Mouse (Mus musculus) liver, embryonic 13.5 days (tissue): Measurements from ENCODE around the gene Cox5a. TPM values are rescaled to one million over a fixed set of nuclear protein-coding genes. Genes with fewer than 3 reads are reported as not detected.
A peak's percentile ranks its signal among the peaks of the same experiment; 100 is the strongest.

ENCODE experiments used
- ATAC-seq: fragments of 200-750 bp; cut with Nextera tagmentation; 2 replicates; pipeline ENCODE4 v1.8.0; 2017; ENCODE audit warnings: low read depth, mild to moderate bottlenecking, moderate number of reproducible peaks, moderate library complexity
- DNase-seq: peaks from one replicate; pipeline ENCODE4 v3.0.0; 2022
- H3K27ac ChIP-seq: fragments of 300-500 bp; sonication (generic); 2 replicates; pipeline ENCODE4 v1.5.1; 2015; ENCODE audit warnings: moderate library complexity, mild to moderate bottlenecking, inconsistent platforms
- H3K27me3 ChIP-seq: fragments of 300-500 bp; sonication (generic); 2 replicates; pipeline ENCODE4 v1.6.1; 2015; ENCODE audit warnings: mild to moderate bottlenecking, inconsistent platforms
- H3K36me3 ChIP-seq: fragments of 300-500 bp; sonication (generic); 2 replicates; pipeline ENCODE4 v1.6.1; 2015; ENCODE audit warnings: mild to moderate bottlenecking, inconsistent platforms
- H3K4me1 ChIP-seq: fragments of 300-500 bp; sonication (generic); replicated peaks from 2 replicates; pipeline ENCODE4 v1.6.1; 2015; ENCODE audit warnings: inconsistent platforms
- H3K4me2 ChIP-seq: fragments of 300-500 bp; sonication (generic); 2 replicates; pipeline ENCODE4 v1.6.1; 2015; ENCODE audit warnings: inconsistent platforms, mild to moderate bottlenecking, moderate library complexity
- H3K4me3 ChIP-seq: fragments of 300-500 bp; sonication (generic); replicated peaks from 2 replicates; pipeline ENCODE4 v1.5.1; 2015; ENCODE audit warnings: mild to moderate bottlenecking, inconsistent platforms
- H3K9ac ChIP-seq: fragments of 300-500 bp; sonication (generic); 2 replicates; pipeline ENCODE4 v1.6.1; 2015; ENCODE audit warnings: mild to moderate bottlenecking, inconsistent platforms
- H3K9me3 ChIP-seq: fragments of 300-500 bp; sonication (generic); replicated peaks from 2 replicates; pipeline ENCODE4 v1.6.1; 2016; ENCODE audit warnings: inconsistent platforms
- WGBS: fragments of 180-500 bp; shearing (Covaris S2); methylation state at CpG from one replicate; pipeline ENCODE4 v1.1.7; 2015; ENCODE audit not compliant: insufficient replicate concordance; 5-methylcytosine and 5-hydroxymethylcytosine counted together
- polyA plus RNA-seq: library from polyadenylated mRNA; unstranded; fragments of >200 nt; fragmentation: Nextera tagmentation; extraction: Ambion mirVana; gene quantifications from 2 replicates; pipeline ENCODE4 v1.2.1, GENCODE M21; 2015

Cox5a gene
- polyA plus RNA-seq, 1 experiment from 2014 or later = 412 TPM

GRCm38 (mm10) chr9:57504381-57504700 lies 16.7 kb upstream of the Cox5a start:
- ATAC-seq (no peak), DNase-seq (no peak)
- WGBS = 1% methylated on average over 34 of the region's 34 CpGs
- Histone ChIP-seq H3K9me3 (no peaks in the 10 kb centered on the region), H3K27me3 (peaks cover 88% of the 10 kb centered on the region), H3K4me2 (peak overlapping the region; percentile 69), H3K9ac (peak overlapping the region; percentile 9; the same call in 1 of the 2 replicates), H3K27ac (no peak overlapping the region), H3K4me1 (peaks cover 45% of the 10 kb centered on the region), H3K4me3 (peak overlapping the region; percentile 50), H3K36me3 (no peaks in the 10 kb centered on the region)

GRCm38 (mm10) chr9:57504891-57505290 lies 16.2 kb upstream of the Cox5a start:
- ATAC-seq = no peak

GRCm38 (mm10) chr9:57505700-57506099 lies 15.4 kb upstream of the Cox5a start:
- H3K9ac ChIP-seq = no peak overlapping the region
- ATAC-seq = peak; percentile 99
- DNase-seq = peak; percentile 86

More at GRCm38 (mm10) chr9:57504891-57505290, 16.2 kb upstream of the Cox5a start:
- WGBS = 39% methylated on average over 10 of the region's 10 CpGs
- DNase-seq = no peak
- H3K27ac ChIP-seq = no peak overlapping the region
- H3K4me1 ChIP-seq = peaks cover 48% of the 10 kb centered on the region
- no peaks in the 10 kb centered on the region for H3K36me3 ChIP-seq
- no peaks in the 10 kb centered on the region for H3K9me3 ChIP-seq
- peak overlapping the region; percentile 69 for H3K4me2 ChIP-seq
- peaks cover 85% of the 10 kb centered on the region for H3K27me3 ChIP-seq
- H3K4me3 ChIP-seq = peak overlapping the region; percentile 50; the same call in 1 of the 2 replicates
- H3K9ac ChIP-seq = no peak overlapping the region

GRCm38 (mm10) chr9:57510577-57510976 lies 10.5 kb upstream of the Cox5a start:
- Histone ChIP-seq H3K36me3 (no peaks in the 10 kb centered on the region), H3K4me1 (peaks cover 25% of the 10 kb centered on the region), H3K27ac (no peak overlapping the region), H3K27me3 (peaks cover 43% of the 10 kb centered on the region), H3K9me3 (no peaks in the 10 kb centered on the region), H3K4me3 (no peak overlapping the region), H3K9ac (no peak overlapping the region), H3K4me2 (no peak overlapping the region)
- WGBS = 37% methylated on average over 2 of the region's 2 CpGs
- DNase-seq (no peak), ATAC-seq (no peak)

More at GRCm38 (mm10) chr9:57505700-57506099, 15.4 kb upstream of the Cox5a start:
- Histone ChIP-seq H3K4me1 (peaks cover 52% of the 10 kb centered on the region), H3K36me3 (no peaks in the 10 kb centered on the region), H3K27ac (0 out of 2 replicates have a peak overlapping the region, but pooled peaks have one; percentile 18), H3K4me2 (peak overlapping the region; percentile 37), H3K9me3 (no peaks in the 10 kb centered on the region), H3K4me3 (0 out of 2 replicates have a peak overlapping the region, but pooled peaks have one; percentile 7), H3K27me3 (peaks cover 85% of the 10 kb centered on the region)
- WGBS = under 1% methylated on average over 8 of the region's 8 CpGs

GRCm38 (mm10) chr9:57517113-57517512 lies 4.0 kb upstream of the Cox5a start:
- Histone ChIP-seq H3K9ac (no peak overlapping the region), H3K36me3 (no peaks in the 10 kb centered on the region), H3K27ac (no peak overlapping the region), H3K9me3 (no peaks in the 10 kb centered on the region), H3K4me3 (no peak overlapping the region), H3K4me2 (no peak overlapping the region), H3K27me3 (peaks cover 6% of the 10 kb centered on the region; the same call in 1 of the 2 replicates), H3K4me1 (peaks cover 11% of the 10 kb centered on the region)
- DNase-seq = peak; percentile 51
- 4% methylated on average over 3 of the region's 3 CpGs for WGBS
- ATAC-seq = no peak

GRCm38 (mm10) chr9:57520375-57521055 lies 559 bp upstream of the Cox5a start:
- peak; percentile 10 for ATAC-seq
- Histone ChIP-seq H3K27me3 (no peaks in the 10 kb centered on the region), H3K27ac (peak overlapping the region; percentile 64), H3K4me1 (peaks cover 43% of the 10 kb centered on the region), H3K36me3 (no peaks in the 10 kb centered on the region), H3K4me2 (peak overlapping the region; percentile 82), H3K9ac (peak overlapping the region; percentile 69), H3K9me3 (no peaks in the 10 kb centered on the region), H3K4me3 (peak overlapping the region; percentile 93)
- WGBS = 26% methylated on average over 16 of the region's 16 CpGs
- DNase-seq = no peak

DNA sequence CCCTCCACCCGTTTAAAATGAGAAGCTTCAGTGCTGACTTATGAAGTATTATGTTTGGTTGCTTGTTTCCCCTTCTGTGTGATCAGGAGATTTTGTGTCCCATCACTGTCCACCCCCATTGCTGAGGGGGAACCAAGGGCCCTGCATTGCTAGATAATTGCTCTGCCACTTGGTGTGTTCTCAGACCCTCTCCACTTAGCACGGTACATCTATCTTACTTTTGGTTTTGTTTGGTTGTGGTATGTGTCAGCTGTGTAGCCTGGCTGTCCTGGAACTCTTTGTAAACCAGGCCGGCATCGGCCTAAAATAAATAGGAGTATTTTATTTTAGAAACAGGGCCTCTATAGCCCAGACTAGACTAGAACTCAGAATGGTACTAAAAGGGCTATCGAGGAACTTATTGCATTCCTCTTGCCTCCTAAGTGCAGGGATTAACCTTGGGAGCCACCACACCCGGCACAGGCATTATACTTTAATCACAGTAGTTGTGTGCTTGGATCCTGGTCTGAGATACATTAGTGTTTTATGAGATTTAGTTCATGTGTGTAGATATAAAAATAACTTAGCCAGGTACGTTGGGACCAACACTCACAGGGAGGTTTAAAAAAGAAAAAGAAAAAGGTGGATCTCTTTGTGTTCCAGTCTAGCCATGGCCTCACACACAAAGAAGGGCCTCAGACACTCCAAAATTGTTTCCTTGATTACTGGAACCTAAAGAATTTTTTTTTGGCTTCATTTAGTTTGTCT lies 1.2 kb downstream of the Cox5a start:
- WGBS = 30% methylated on average over 7 of the region's 7 CpGs
- DNase-seq (no peak), ATAC-seq (no peak)
- H3K9ac ChIP-seq = peak overlapping the region; percentile 98
- H3K27me3 ChIP-seq = no peaks in the 10 kb centered on the region
- peak overlapping the region; percentile 93 for H3K4me3 ChIP-seq
- H3K4me2 ChIP-seq = peak overlapping the region; percentile 82
- peaks cover 55% of the 10 kb centered on the region for H3K4me1 ChIP-seq
- H3K36me3 ChIP-seq = no peaks in the 10 kb centered on the region
- no peaks in the 10 kb centered on the region for H3K9me3 ChIP-seq
- peak overlapping the region; percentile 97 for H3K27ac ChIP-seq

DNA sequence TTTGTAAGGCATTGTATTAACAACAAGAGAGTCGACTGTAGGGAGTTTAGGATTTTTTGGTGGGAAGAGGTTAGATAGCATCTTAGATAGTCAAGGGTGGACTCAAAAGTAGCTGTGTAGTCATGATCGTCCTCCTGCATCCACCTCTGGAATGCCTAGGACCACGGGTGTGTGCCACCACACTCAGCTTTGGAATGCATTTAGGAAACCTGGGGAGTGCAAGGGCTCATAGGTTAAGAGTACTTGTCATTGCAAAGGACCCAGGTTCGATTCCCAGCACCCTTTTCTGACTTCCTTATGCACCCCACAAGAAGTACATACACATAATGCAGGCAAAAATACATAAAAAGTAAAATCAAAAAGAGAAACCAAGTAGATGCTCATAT lies 1.8 kb downstream of the Cox5a start:
- Histone ChIP-seq H3K36me3 (no peaks in the 10 kb centered on the region), H3K9ac (peak overlapping the region; percentile 98), H3K4me3 (peak overlapping the region; percentile 93), H3K27ac (peak overlapping the region; percentile 97; the same call in 1 of the 2 replicates), H3K9me3 (no peaks in the 10 kb centered on the region), H3K27me3 (no peaks in the 10 kb centered on the region), H3K4me1 (peaks cover 55% of the 10 kb centered on the region), H3K4me2 (peak overlapping the region; percentile 82)
- 55% methylated on average over 4 of the region's 4 CpGs for whole genome bisulfite sequencing
- DNase-seq (no peak), ATAC-seq (no peak)

DNA sequence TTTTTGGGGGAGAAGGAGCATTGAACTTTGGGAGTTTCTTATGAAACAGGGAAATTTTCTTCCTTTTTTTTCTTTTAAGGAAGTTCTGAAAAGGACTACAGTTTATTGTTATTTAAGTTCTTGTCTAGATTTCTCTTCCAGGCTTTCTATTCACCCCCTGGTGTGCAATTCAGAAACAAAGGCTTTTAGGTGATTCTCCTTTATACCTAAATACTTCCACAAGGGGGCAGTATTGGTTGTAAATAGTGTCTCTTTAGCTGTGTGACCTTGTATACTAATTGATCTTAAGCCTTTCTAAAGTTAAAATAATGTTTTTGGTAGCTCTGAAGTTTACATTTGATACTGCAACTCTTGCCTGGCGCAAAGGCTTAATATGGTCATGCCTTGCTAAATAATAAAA lies 2.7 kb downstream of the Cox5a start:
- ATAC-seq = no peak
- no peak overlapping the region for H3K4me2 ChIP-seq
- DNase-seq = no peak
- H3K4me3 ChIP-seq = no peak overlapping the region
- peaks cover 55% of the 10 kb centered on the region for H3K4me1 ChIP-seq
- H3K9ac ChIP-seq = no peak overlapping the region
- no peak overlapping the region for H3K27ac ChIP-seq
- H3K36me3 ChIP-seq = 0 out of 2 replicates have a peak, but pooled peaks cover 3% of the 10 kb centered on the region
- H3K27me3 ChIP-seq = no peaks in the 10 kb centered on the region
- WGBS = 59% methylated on average over 1 of the region's 1 CpGs
- no peaks in the 10 kb centered on the region for H3K9me3 ChIP-seq

GRCm38 (mm10) chr9:57524439-57524838 lies 3.4 kb downstream of the Cox5a start:
- Histone ChIP-seq H3K9ac (no peak overlapping the region), H3K4me1 (peaks cover 55% of the 10 kb centered on the region), H3K4me3 (no peak overlapping the region), H3K9me3 (no peaks in the 10 kb centered on the region), H3K27me3 (no peaks in the 10 kb centered on the region), H3K27ac (no peak overlapping the region), H3K36me3 (peaks cover 10% of the 10 kb centered on the region; the same call in 1 of the 2 replicates), H3K4me2 (no peak overlapping the region)
- DNase-seq (no peak), ATAC-seq (no peak)

- WGBS = 74% methylated on average over 2 of the region's 2 CpGs
- peaks cover 52% of the 10 kb centered on the region for H3K4me1 ChIP-seq
- H3K36me3 ChIP-seq = peaks cover 19% of the 10 kb centered on the region; the same call in 1 of the 2 replicates
- H3K9ac ChIP-seq = no peak overlapping the region
- ATAC-seq (no peak), DNase-seq (no peak)
- H3K9me3 ChIP-seq = no peaks in the 10 kb centered on the region
- H3K4me3 ChIP-seq = no peak overlapping the region
- H3K27me3 ChIP-seq = no peaks in the 10 kb centered on the region
- H3K27ac ChIP-seq = 0 out of 2 replicates have a peak overlapping the region, but pooled peaks have one; percentile 24
- H3K4me2 ChIP-seq = no peak overlapping the region
Observed at GRCm38 (mm10) chr9:57525516-57525915, 4.4 kb downstream of the Cox5a start.
